Mouse (Mus musculus): Measurements from ENCODE around the gene Kcnd3.

Kcnd3 gene

DNA sequence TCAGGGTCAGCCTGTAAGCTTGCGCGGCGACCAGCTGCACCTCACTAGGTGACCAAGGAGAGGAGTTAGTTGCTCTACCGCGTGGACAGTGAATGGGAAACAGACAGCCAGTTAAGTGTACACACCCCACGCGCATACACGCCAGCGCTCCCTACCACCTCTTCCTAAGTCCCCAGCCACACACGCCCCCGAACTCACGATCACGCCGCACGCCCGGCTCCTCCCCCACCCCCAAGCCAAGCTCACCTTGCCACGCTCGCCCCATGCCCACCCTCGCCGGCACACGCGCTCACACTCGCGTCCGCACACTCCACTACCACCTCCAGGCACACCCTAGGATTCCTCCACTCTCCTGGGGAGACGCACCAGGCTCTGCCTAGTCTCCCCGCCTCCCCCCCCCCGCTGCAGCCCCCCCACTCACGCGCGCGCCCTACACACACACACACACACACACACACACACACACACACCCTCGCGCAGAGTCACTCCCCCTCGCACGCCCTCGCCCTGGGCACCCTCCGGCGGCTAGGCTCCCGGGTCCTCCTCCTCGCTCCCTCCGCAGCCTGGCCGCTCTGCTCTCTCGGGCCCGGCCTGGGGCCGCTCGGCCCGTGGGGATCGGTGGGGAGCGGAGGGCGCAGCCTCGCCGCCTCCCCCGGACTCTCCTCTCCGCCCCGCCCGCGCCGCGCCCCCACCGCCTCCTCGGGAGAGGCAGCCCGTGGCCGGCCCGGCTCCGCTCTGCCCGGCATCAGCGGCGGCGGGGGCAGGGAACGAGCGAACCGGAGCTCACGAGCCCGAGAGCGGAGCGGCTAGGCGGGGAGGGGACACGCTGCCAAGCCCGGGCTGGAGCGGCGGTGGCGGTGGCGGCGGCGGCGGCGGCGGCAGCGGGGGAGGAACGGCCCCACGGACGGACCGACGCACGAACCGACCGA lies at the start of gene Kcnd3:
Gene Kcnd3, plus strand, starts transcription at position 704 of the 929 bp plus-strand sequence.
- DNase-seq: peak; percentile 78 to 82

DNA sequence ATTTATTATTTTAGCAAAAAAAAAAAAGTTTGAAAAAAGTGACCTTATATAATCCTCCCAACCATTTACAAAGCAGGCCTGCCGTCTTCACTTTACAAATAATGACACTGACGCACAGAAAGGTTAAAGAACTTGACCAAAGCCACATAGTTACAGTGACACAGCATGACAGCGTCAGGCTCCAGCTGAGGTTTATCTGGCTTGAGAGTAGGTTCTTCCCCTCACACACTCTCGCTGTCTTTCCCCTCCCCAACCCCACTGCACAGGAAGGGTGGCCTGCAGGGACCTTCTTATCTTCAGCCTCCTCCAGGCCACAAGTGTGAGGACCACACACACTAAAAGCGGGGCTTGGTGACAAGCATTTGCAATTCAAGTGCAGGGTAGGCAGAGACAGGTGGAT lies 49.5 kb upstream of the Kcnd3 start:
- DNase-seq: no peak

GRCm38 (mm10) chr3:105403410-105404076 lies 48.6 kb upstream of the Kcnd3 start:
- no peak for DNase-seq

DNA sequence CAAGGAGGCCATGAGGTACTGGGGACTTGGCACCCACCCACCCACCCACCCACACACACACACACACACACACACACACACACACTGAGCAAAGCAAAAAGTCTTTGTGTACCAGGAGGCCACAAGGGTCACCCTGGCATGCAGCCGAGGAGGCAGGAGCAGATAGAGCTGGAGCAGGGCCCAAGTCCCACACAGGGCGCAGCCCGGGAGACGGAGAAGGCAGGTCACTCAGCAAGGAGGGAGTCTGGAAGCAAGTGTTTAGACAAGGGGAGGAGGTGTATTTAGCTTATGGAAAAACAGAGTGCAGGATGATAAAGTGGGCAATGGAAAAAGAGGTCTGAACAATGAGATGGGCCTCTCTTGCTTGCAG lies 48.1 kb upstream of the Kcnd3 start:
- DNase-seq: peak; percentile 40 to 59

DNA sequence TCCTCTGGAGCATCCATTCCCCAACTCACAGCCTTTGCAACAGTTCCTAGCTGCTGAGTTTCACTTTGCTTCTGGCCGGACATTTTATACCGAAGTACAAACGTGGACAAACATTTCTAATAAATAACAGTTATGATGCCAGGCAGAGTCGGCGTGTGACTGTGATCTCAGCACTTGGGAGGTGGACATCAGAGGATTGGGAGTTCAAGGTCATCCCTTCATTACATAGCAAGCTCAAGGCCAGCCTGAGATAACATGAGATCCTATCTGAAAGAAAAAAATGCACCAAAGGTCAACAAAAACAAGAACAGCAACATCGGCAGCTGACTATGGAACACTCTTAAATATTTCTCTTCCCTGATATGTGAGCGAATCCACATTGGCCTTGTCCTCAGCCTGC lies 46.6 kb upstream of the Kcnd3 start:
- no peak for DNase-seq

DNA sequence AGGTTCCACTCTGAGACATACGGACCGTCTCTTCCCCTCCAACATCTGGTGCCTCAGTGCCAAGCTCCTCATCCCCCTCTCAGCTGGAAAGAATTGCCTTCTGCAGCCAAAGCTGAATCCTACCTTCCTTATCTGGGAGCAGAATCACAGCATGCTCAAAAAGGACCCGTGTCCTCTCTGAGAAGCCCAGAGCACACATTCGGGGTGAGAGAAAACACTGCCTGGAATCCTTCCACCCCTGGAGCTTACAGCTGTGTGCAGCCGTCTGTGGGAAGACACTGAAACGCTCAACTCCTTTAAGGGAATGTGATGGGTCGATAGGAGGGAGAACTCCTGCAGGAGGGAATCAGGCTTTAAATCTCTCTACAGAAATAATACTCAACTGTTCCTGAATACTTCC lies 46.1 kb upstream of the Kcnd3 start:
- DNase-seq: no peak

DNA sequence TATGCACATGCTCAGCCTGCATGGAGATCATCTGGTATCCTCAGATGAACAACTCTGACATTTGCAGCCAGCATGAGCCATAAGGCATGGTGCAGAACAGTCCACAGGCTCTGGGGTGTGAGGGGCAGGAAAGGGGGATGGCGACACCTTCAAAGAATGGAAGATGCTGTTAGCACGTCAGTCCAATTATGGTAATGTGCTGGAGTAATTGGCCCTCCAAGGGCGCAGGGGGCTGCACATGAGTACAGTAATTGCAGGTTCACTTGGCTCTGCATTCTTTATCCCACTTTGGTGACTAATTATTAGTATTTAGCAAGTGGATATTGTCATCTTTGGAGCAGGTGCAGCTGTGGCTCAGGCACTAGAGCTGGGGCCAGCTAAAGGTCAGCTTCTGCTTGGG lies 43.9 kb upstream of the Kcnd3 start:
- DNase-seq: peak; percentile 53 to 71

DNA sequence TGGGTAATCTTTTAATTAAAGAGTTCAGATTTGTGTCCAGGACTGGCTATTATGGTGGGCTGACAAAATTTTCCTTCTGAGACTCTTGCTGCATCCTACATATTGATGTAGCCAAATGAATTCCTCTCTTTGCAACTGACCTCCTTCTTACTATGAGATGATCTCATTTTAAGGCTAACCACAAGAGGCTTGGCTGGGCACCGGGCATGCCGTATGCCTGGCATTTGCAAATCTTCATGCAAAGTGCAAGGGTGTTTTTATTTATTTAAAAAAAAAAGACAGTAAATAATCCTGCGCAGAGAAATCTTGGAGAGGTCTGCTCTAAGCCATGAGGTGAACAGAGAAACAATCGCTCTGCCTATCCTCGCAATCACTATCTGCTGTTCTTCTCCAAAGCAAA lies 41.3 kb upstream of the Kcnd3 start:
- no peak for DNase-seq

DNA sequence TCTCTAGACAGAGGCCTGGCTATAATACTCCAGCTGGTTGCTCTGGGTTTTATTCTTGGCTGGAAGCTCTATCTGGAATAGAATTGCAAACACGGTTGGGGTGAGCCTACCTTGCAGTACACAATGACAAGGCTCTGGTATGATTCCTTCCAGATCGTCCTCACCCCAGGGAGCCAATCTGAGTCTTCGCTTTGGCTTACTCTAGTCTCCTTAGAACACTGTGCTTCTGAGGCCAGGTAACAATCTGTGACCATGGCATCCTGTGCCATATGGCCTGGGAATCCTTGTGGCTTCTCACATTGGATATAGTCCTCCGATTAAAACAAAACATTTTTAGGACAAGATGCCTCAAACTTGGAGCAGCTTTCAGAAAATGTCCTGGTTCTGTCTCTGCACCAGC lies 40.4 kb upstream of the Kcnd3 start:
- peak; percentile 79 to 82 for DNase-seq

- peak; percentile 85 to 88 for DNase-seq
Observed at GRCm38 (mm10) chr3:105412229-105412628, 39.9 kb upstream of the Kcnd3 start.

DNA sequence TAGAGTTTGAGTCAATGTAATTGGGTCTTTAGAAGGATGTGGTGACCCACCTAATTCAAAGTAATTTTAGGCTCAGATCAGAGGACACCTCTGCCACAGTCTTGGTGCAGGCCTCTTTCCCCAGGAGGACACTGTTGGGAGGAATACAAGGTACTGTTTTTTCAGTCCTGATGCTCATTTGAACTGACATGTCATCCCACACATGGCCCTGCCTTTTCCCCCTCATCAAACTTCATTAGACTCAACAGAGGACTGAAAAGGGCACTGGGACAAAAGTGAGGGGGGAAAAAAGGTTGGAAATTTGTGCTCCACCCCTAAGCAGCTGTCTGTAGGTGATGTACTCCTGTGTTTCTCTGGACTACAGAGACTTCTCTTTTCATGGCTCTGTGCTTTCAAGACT lies 39.4 kb upstream of the Kcnd3 start:
- peak; percentile 56 to 73 for DNase-seq

GRCm38 (mm10) chr3:105418441-105418840 lies 33.7 kb upstream of the Kcnd3 start:
- DNase-seq: no peak

DNA sequence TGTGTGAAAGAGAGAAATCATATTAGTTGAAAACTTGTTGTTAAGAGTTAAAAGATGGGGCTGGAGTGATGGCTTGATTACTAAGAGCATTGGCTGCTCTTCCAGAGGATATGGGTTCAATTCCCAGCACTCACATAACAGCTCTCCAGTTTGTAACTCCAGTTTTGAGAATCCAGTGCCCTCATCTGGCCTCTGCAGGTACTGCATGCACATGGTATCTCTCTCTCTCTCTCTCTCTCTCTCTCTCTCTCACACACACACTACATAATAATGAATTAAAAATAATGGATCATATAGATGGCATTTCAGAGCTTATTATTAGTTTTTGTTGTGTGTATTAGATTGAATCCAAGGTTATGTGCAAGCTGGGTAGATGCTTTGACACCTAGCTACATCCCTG lies 29.7 kb upstream of the Kcnd3 start:
- DNase-seq: no peak

GRCm38 (mm10) chr3:105423427-105423826 lies 28.7 kb upstream of the Kcnd3 start:
- no peak for DNase-seq

GRCm38 (mm10) chr3:105428586-105428985 lies 23.5 kb upstream of the Kcnd3 start:
- DNase-seq: no peak

GRCm38 (mm10) chr3:105436383-105436782 lies 15.7 kb upstream of the Kcnd3 start:
- DNase-seq: no peak

DNA sequence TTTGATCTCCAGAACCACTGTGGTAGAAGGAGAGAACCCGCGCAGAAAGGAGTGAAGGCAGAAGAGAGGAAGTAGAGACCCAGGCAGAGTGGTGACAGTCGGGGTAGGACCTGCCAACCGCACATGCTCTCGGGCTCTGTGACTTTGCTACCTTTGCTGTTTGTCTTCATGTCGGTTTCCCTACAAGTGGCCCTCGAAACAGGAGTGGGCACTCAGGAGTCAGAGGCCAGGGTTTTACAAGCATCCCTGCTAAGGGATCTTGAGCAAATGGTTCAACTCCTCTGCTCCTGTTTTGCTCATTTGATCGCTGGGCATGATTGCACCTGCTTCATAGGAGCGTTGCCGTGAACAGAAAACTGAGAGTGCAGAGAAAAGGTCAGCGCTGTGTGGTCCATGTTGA lies 15.2 kb upstream of the Kcnd3 start:
- DNase-seq: no peak

DNA sequence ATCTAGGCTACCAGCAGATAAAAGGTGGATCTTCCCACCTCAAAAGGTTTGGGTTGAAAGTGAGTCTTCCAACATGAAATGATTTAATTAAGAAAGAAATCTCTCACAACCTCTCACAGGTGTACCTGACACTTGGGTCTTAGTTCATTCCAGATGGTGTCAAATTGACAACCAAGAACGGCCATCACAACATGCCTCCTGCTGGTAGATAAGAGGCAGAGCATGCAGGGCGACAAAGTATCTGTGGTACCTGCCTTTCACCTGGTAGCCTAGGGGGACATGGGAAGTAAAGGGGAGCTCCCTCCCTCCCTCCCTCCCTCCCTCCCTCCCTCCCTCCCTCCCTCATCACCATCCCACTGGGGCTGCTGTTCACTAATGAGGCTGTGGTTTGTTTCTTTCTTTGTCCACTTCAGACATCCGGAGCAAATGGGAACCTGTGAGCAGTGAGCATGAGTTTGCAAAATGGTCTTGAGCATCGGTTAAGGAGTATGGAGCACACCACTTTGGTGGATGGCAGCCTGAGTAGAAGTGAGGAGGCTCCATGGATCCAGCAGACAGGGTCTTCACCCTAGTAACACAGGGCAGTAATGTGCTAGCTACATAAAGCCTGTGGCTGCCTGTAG lies 11.1 kb upstream of the Kcnd3 start:
- no peak for DNase-seq

DNA sequence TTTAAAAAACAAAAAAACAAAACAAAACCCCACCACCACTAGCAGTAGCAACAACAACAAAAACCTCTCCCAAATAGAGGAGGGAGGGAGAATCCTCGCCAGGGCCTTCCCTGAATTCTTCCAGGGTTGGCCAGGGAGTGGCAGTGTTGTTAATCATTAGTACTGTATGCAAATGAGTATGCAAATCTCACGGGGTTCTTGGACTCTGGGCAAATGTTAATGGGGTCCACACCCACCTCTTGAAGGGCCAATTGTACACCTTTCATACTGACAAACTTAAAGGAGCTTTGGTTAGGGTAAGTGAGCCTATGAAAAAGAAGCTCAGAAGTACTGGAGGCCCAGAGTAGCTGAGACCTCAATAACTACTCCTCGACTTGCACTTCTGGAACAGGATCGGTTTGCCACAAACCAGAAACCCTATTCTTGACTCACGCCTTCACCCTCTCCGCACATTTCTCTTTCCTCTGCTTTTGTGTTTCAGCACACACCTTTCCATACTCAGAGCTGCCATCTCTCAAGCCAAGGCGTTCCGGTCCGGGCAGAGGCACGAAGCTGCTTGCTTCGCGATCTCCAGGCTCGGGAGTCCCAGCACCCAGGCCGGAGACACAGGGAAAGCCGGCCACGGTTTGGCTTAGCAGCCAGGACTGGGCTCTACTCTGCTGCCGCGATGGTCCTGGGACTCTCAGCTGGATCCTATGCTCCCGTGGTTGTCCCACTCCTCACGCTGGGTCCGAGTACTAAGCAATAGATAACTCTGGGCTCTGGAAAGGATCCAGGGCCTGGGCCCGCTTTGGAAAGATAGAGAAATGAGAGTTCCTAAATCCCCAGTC lies 1.3 kb upstream of the Kcnd3 start:
- DNase-seq: peak; percentile 86 to 87

GRCm38 (mm10) chr3:105452556-105453213 lies 555 bp downstream of the Kcnd3 start:
- peak; percentile 66 to 69 for DNase-seq

DNA sequence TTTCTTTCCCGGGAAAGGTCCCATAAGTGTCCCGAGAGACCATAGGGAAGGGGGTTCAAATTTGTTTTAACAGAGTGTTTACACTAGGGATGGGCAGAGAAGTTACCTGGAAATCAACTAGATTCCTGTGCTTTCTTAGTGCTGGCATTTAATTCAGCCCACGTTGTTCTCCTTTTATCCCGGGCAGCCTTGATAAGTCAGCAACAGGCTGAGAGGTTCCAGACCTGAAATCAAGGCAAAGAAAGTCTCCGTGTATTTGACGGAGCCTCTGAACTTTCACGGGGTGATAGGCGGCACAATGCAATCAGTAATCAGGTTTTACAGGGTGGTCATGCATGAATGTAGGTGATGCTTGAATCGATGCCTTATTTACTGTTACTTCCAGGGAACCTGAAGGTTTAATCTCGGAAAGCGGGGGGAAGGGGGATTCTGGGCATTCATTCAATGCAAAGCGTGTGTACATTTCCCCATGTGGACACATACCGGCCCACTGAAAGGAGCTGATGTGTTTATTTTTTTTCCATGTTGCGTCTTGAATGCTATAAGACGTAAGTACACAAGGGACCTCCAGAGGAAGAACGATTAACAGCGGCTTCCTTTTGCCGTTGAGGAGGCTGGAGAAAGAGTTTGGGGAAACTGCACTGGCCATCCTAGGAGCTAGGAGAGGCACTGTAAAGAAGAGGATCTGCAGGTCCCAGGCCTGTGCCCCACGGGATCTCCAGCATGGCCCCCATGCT lies 1.3 kb downstream of the Kcnd3 start:
- peak; percentile 30 to 31 for DNase-seq

GRCm38 (mm10) chr3:105457657-105458056 lies 5.5 kb downstream of the Kcnd3 start:
- DNase-seq: no peak

Data from cerebellum, postnatal 10 days (tissue).